Mouse (Mus musculus): ENCODE results near the gene Gjc3. TPM values are rescaled to one million over a fixed set of nuclear protein-coding genes. Genes with fewer than 3 reads are reported as not detected.

Gene Gjc3
- polyA plus RNA-seq, 1 experiment = not detected

DNA sequence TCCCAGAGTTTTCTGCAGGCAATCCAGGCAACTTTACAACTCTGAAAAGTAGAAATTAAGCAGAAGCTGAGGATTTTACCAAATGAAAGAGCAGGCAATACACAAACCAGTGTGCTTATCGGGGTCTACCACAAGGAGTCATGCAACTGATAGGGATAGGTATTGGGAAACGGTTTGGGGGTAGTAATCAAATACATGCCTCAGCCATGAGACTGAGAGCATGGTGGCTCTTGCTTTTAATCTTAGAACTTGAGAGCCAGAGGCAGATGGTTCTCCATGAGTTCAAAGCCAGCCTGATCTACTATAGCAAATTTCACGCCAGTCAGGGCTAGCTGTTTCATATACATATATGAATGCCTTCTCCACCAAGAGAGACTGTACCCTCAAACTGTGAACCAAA, 6.5 kb downstream of the Gjc3 start:
- Histone ChIP-seq H3K27me3 (ENCODE audit: control insufficient read depth, insufficient read depth, insufficient read length) (no peaks in the 10 kb centered on the region), H3K4me3 (ENCODE audit: insufficient read depth, poor library complexity, severe bottlenecking) (no peak overlapping the region), H3K79me2 (ENCODE audit: control insufficient read depth, insufficient read depth) (no peaks in the 10 kb centered on the region), H3K36me3 (ENCODE audit: control insufficient read depth, insufficient read depth) (no peaks in the 10 kb centered on the region), H3ac (ENCODE audit: control insufficient read depth, insufficient read length, low read depth) (no peak overlapping the region), H3K79me3 (ENCODE audit: low read depth) (no peaks in the 10 kb centered on the region)
- TF ChIP-seq MAX (IDR thresholded peaks at IDR 0.05) = no peak
- TF ChIP-seq CEBPB (IDR thresholded peaks at IDR 0.05; ENCODE audit: low read depth) = no peak
- no peak for TF ChIP-seq MYOG (IDR thresholded peaks at IDR 0.05; ENCODE audit: control insufficient read depth, extremely low read depth, insufficient read length)
- no peak for TF ChIP-seq CTCF (IDR thresholded peaks at IDR 0.05; ENCODE audit: control insufficient read depth, insufficient read depth, insufficient read length)
- no peak for TF ChIP-seq FOSL1 (IDR thresholded peaks at IDR 0.05; ENCODE audit: insufficient read depth, low read length, poor library complexity, severe bottlenecking)
- TF ChIP-seq USF1 (IDR thresholded peaks at IDR 0.05; ENCODE audit: low read depth) = no peak

GRCm38 (mm10) chr5:137951218-137951617, 11.7 kb downstream of the Gjc3 start:
- no peak for TF ChIP-seq CEBPB (IDR thresholded peaks at IDR 0.05; ENCODE audit: low read depth)
- TF ChIP-seq MAX (IDR thresholded peaks at IDR 0.05) = no peak
- no peak for TF ChIP-seq MYOG (IDR thresholded peaks at IDR 0.05; ENCODE audit: control insufficient read depth, extremely low read depth, insufficient read length)
- no peak for TF ChIP-seq USF1 (IDR thresholded peaks at IDR 0.05; ENCODE audit: low read depth)
- no peak for TF ChIP-seq CTCF (IDR thresholded peaks at IDR 0.05; ENCODE audit: control insufficient read depth, insufficient read depth, insufficient read length)
- no peak for TF ChIP-seq MYOD1 (IDR thresholded peaks at IDR 0.05; ENCODE audit: control insufficient read depth, insufficient read length, low read depth)
- TF ChIP-seq FOSL1 (IDR thresholded peaks at IDR 0.05; ENCODE audit: insufficient read depth, low read length, poor library complexity, severe bottlenecking) = no peak
- Histone ChIP-seq H3K4me3 (ENCODE audit: insufficient read depth, poor library complexity, severe bottlenecking) (no peak overlapping the region), H3ac (ENCODE audit: control insufficient read depth, insufficient read length, low read depth) (no peak overlapping the region), H3K36me3 (ENCODE audit: control insufficient read depth, insufficient read depth) (no peaks in the 10 kb centered on the region), H3K79me3 (ENCODE audit: low read depth) (no peaks in the 10 kb centered on the region), H3K79me2 (ENCODE audit: control insufficient read depth, insufficient read depth) (no peaks in the 10 kb centered on the region), H3K27me3 (ENCODE audit: control insufficient read depth, insufficient read depth, insufficient read length) (no peaks in the 10 kb centered on the region)

- no peaks in the 10 kb centered on the region for H3K79me3 ChIP-seq (ENCODE audit: low read depth)
- no peak overlapping the region for H3ac ChIP-seq (ENCODE audit: control insufficient read depth, insufficient read length, low read depth)
- no peaks in the 10 kb centered on the region for H3K36me3 ChIP-seq (ENCODE audit: control insufficient read depth, insufficient read depth)
- H3K4me3 ChIP-seq (ENCODE audit: insufficient read depth, poor library complexity, severe bottlenecking) = no peak overlapping the region
- TF ChIP-seq USF1 (IDR thresholded peaks at IDR 0.05; ENCODE audit: low read depth) = no peak
- no peak for TF ChIP-seq MYOG (IDR thresholded peaks at IDR 0.05; ENCODE audit: control insufficient read depth, extremely low read depth, insufficient read length)
- no peak for TF ChIP-seq MYOD1 (IDR thresholded peaks at IDR 0.05; ENCODE audit: control insufficient read depth, insufficient read length, low read depth)
- no peak for TF ChIP-seq MAX (IDR thresholded peaks at IDR 0.05)
- TF ChIP-seq FOSL1 (IDR thresholded peaks at IDR 0.05; ENCODE audit: insufficient read depth, low read length, poor library complexity, severe bottlenecking) = no peak
- TF ChIP-seq CTCF (IDR thresholded peaks at IDR 0.05; ENCODE audit: control insufficient read depth, insufficient read depth, insufficient read length) = no peak
- TF ChIP-seq CEBPB (IDR thresholded peaks at IDR 0.05; ENCODE audit: low read depth) = no peak
- H3K27me3 ChIP-seq (ENCODE audit: control insufficient read depth, insufficient read depth, insufficient read length) = no peaks in the 10 kb centered on the region
- H3K79me2 ChIP-seq (ENCODE audit: control insufficient read depth, insufficient read depth) = no peaks in the 10 kb centered on the region
These were observed 15.6 kb downstream of the Gjc3 start for GRCm38 (mm10) chr5:137947303-137947702.

DNA sequence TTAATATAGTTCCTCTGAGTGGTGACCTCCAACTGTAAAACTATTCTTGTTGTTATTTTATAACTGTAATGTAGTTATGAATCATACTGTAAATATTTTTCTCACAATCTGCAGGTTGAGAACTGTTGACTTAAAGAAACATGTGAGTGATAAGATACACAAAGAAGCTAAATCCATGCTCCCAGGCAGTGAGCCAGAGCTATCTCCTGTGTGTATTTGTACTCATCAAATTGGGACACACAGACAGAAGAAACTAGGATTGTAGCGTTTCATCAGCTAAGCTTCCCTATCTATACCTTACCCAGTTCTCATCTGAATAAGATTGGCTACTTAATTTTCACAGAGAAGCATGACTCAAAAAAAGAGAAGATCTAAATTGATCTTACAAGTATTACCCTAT, 19.8 kb downstream of the Gjc3 start:
- no peak overlapping the region for H3ac ChIP-seq (ENCODE audit: control insufficient read depth, insufficient read length, low read depth)
- H3K79me2 ChIP-seq (ENCODE audit: control insufficient read depth, insufficient read depth) = no peaks in the 10 kb centered on the region
- no peaks in the 10 kb centered on the region for H3K27me3 ChIP-seq (ENCODE audit: control insufficient read depth, insufficient read depth, insufficient read length)
- TF ChIP-seq MYOG (IDR thresholded peaks at IDR 0.05; ENCODE audit: control insufficient read depth, extremely low read depth, insufficient read length) = no peak
- no peak for TF ChIP-seq USF1 (IDR thresholded peaks at IDR 0.05; ENCODE audit: low read depth)
- TF ChIP-seq MYOD1 (IDR thresholded peaks at IDR 0.05; ENCODE audit: control insufficient read depth, insufficient read length, low read depth) = no peak
- no peak for TF ChIP-seq MAX (IDR thresholded peaks at IDR 0.05)
- TF ChIP-seq FOSL1 (IDR thresholded peaks at IDR 0.05; ENCODE audit: insufficient read depth, low read length, poor library complexity, severe bottlenecking) = no peak
- no peak for TF ChIP-seq CEBPB (IDR thresholded peaks at IDR 0.05; ENCODE audit: low read depth)
- no peak for TF ChIP-seq CTCF (IDR thresholded peaks at IDR 0.05; ENCODE audit: control insufficient read depth, insufficient read depth, insufficient read length)
- H3K79me3 ChIP-seq (ENCODE audit: low read depth) = no peaks in the 10 kb centered on the region
- H3K4me3 ChIP-seq (ENCODE audit: insufficient read depth, poor library complexity, severe bottlenecking) = no peak overlapping the region
- H3K36me3 ChIP-seq (ENCODE audit: control insufficient read depth, insufficient read depth) = no peaks in the 10 kb centered on the region

DNA sequence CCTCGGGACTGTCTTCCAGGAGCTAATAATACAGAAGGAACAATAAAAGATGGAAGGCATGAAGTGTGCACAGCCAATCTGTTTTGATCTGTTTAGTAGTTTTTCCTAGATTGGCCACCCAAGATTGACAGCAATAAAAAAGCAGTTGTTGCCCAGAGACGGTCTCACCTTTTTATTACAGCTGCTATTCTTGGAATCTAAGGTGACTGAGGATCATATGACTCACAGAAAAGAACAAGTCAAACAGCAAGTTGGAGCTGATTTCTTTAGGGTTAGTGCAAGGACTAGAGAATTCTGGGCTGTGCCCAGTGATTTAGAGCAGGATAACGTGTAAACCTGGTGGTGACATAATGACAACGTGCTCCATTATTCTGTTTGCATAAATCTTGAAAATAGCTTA, 21.9 kb downstream of the Gjc3 start:
- H3K27me3 ChIP-seq (ENCODE audit: control insufficient read depth, insufficient read depth, insufficient read length) = no peaks in the 10 kb centered on the region
- no peak for TF ChIP-seq USF1 (IDR thresholded peaks at IDR 0.05; ENCODE audit: low read depth)
- TF ChIP-seq MYOD1 (IDR thresholded peaks at IDR 0.05; ENCODE audit: control insufficient read depth, insufficient read length, low read depth) = no peak
- TF ChIP-seq CTCF (IDR thresholded peaks at IDR 0.05; ENCODE audit: control insufficient read depth, insufficient read depth, insufficient read length) = no peak
- no peak for TF ChIP-seq MAX (IDR thresholded peaks at IDR 0.05)
- no peak for TF ChIP-seq CEBPB (IDR thresholded peaks at IDR 0.05; ENCODE audit: low read depth)
- TF ChIP-seq FOSL1 (IDR thresholded peaks at IDR 0.05; ENCODE audit: insufficient read depth, low read length, poor library complexity, severe bottlenecking) = no peak
- TF ChIP-seq MYOG (IDR thresholded peaks at IDR 0.05; ENCODE audit: control insufficient read depth, extremely low read depth, insufficient read length) = no peak
- H3ac ChIP-seq (ENCODE audit: control insufficient read depth, insufficient read length, low read depth) = no peak overlapping the region
- H3K36me3 ChIP-seq (ENCODE audit: control insufficient read depth, insufficient read depth) = no peaks in the 10 kb centered on the region
- H3K4me3 ChIP-seq (ENCODE audit: insufficient read depth, poor library complexity, severe bottlenecking) = no peak overlapping the region
- no peaks in the 10 kb centered on the region for H3K79me2 ChIP-seq (ENCODE audit: control insufficient read depth, insufficient read depth)
- H3K79me3 ChIP-seq (ENCODE audit: low read depth) = no peaks in the 10 kb centered on the region

DNA sequence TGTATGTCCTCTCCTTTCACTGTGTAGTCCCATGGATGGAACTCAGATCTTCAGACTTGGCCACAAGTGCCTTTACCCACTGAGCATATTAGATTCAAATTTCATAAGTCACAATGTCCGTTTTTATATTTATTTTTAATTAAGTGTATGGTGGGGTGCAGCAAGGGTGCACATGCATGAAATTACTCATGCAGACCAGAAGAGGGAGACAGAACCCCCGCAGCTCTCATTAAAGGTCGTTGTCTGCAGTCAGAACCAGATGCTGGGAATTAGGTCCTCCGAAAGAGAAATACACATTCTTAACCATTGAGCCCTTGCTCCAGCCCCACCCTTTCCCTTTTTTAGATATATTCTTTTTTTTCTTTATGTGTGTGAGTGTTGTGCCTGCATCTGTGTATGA, 25.7 kb downstream of the Gjc3 start:
- H3K36me3 ChIP-seq (ENCODE audit: control insufficient read depth, insufficient read depth) = no peaks in the 10 kb centered on the region
- TF ChIP-seq MYOG (IDR thresholded peaks at IDR 0.05; ENCODE audit: control insufficient read depth, extremely low read depth, insufficient read length) (no peak), CTCF (IDR thresholded peaks at IDR 0.05; ENCODE audit: control insufficient read depth, insufficient read depth, insufficient read length) (no peak), MYOD1 (IDR thresholded peaks at IDR 0.05; ENCODE audit: control insufficient read depth, insufficient read length, low read depth) (no peak), FOSL1 (IDR thresholded peaks at IDR 0.05; ENCODE audit: insufficient read depth, low read length, poor library complexity, severe bottlenecking) (no peak), CEBPB (IDR thresholded peaks at IDR 0.05; ENCODE audit: low read depth) (no peak), MAX (IDR thresholded peaks at IDR 0.05) (no peak), USF1 (IDR thresholded peaks at IDR 0.05; ENCODE audit: low read depth) (no peak)
- no peak overlapping the region for H3K4me3 ChIP-seq (ENCODE audit: insufficient read depth, poor library complexity, severe bottlenecking)
- H3K27me3 ChIP-seq (ENCODE audit: control insufficient read depth, insufficient read depth, insufficient read length) = no peaks in the 10 kb centered on the region
- H3K79me3 ChIP-seq (ENCODE audit: low read depth) = no peaks in the 10 kb centered on the region
- H3ac ChIP-seq (ENCODE audit: control insufficient read depth, insufficient read length, low read depth) = no peak overlapping the region
- H3K79me2 ChIP-seq (ENCODE audit: control insufficient read depth, insufficient read depth) = no peaks in the 10 kb centered on the region
